Mouse (Mus musculus) MEL (cell line): Measurements from ENCODE around the gene Cmbl. TPM values are rescaled to one million over a fixed set of nuclear protein-coding genes. Genes with fewer than 3 reads are reported as not detected.

ENCODE experiments used
- DNase-seq: peaks from one replicate; pipeline ENCODE4 v3.0.0; 2011; ENCODE audit warnings: low read depth, low spot score
- H3K27ac ChIP-seq: 2 replicates; pipeline ENCODE4 v1.5.1; 2012; ENCODE audit warnings: low read depth, mild to moderate bottlenecking, control low read depth, low read length, moderate library complexity; ENCODE audit not compliant: control insufficient read depth
- H3K27me3 ChIP-seq, 2 experiments: fragments of 150-350 bp in 1 of 2; sonication (generic) in 1 of 2; 2 replicates each; pipeline ENCODE4 v1.6.1; 2012; ENCODE audit warnings: low read length in 2 of 2, mild to moderate bottlenecking in 2 of 2, improper control_type of control experiment in 1 of 2, moderate library complexity in 1 of 2; ENCODE audit not compliant: insufficient read depth in 2 of 2, control insufficient read depth in 1 of 2
- H3K36me3 ChIP-seq, 2 experiments: 2 replicates each; pipeline ENCODE4 v1.6.1; 2012 to 2014; ENCODE audit warnings: low read length in 2 of 2, improper control_type of control experiment in 1 of 2, inconsistent platforms in 1 of 2, mild to moderate bottlenecking in 1 of 2; ENCODE audit not compliant: insufficient read depth in 2 of 2, control insufficient read depth in 1 of 2
- H3K4me1 ChIP-seq, 2 experiments: fragments of 150-350 bp in 1 of 2; sonication (generic) in 1 of 2; 2 replicates each; pipeline ENCODE4 v1.6.1; 2012; ENCODE audit warnings: low read length in 2 of 2, improper control_type of control experiment in 1 of 2, mild to moderate bottlenecking in 1 of 2; ENCODE audit not compliant: insufficient read depth in 2 of 2, control insufficient read depth in 1 of 2
- H3K4me3 ChIP-seq, 2 experiments: fragments of 150-350 bp in 1 of 2; sonication (generic) in 1 of 2; 2 replicates each; pipeline ENCODE4 v1.5.1; 2012; ENCODE audit warnings: low read depth in 2 of 2, low read length in 2 of 2, mild to moderate bottlenecking in 2 of 2, moderate library complexity in 2 of 2, control low read depth in 1 of 2, improper control_type of control experiment in 1 of 2; ENCODE audit not compliant: control insufficient read depth in 1 of 2, insufficient read depth in 1 of 2
- H3K79me2 ChIP-seq: 2 replicates; pipeline ENCODE4 v1.6.1; 2012; ENCODE audit warnings: mild to moderate bottlenecking, low read length, moderate library complexity; ENCODE audit not compliant: control insufficient read depth, poor library complexity, insufficient read depth
- H3K9ac ChIP-seq: 2 replicates; pipeline ENCODE4 v1.6.1; 2012; ENCODE audit warnings: low read depth, mild to moderate bottlenecking, control low read depth, low read length, moderate library complexity; ENCODE audit not compliant: control insufficient read depth, poor library complexity, severe bottlenecking
- H3K9me3 ChIP-seq: fragments of 150-350 bp; sonication (generic); replicated peaks from 2 replicates; pipeline ENCODE4 v1.6.1; 2012; ENCODE audit warnings: mild to moderate bottlenecking, low read length, improper control_type of control experiment, moderate library complexity; ENCODE audit not compliant: insufficient read depth
- CTCF ChIP-seq, 3 experiments: IDR thresholded peaks in 2 of 3; conservative IDR thresholded peaks in 1 of 3; 2 replicates each; pipeline ENCODE4 v1.5.1; 2011 to 2012; ENCODE audit warnings: low read length in 3 of 3, low read depth in 2 of 3, mild to moderate bottlenecking in 2 of 3, improper control_type of control experiment in 1 of 3, inconsistent platforms in 1 of 3, mixed read lengths in 1 of 3, moderate library complexity in 1 of 3; ENCODE audit not compliant: control insufficient read depth in 1 of 3, insufficient read depth in 1 of 3, poor library complexity in 1 of 3, severe bottlenecking in 1 of 3
- E2F4 ChIP-seq: IDR thresholded peaks from 2 replicates; pipeline ENCODE4 v1.6.1; 2011; ENCODE audit warnings: low read depth, low read length, improper control_type of control experiment, borderline replicate concordance
- ETS1 ChIP-seq: IDR thresholded peaks from 2 replicates; pipeline ENCODE4 v1.6.1; 2012; ENCODE audit warnings: low read depth, mild to moderate bottlenecking, inconsistent platforms, low read length, improper control_type of control experiment, moderate library complexity
- GATA1 ChIP-seq: IDR thresholded peaks from 2 replicates; pipeline ENCODE4 v1.6.1; 2011; ENCODE audit warnings: low read depth, low read length, improper control_type of control experiment
- HCFC1 ChIP-seq: IDR thresholded peaks from 2 replicates; pipeline ENCODE4 v1.6.1; 2012; ENCODE audit warnings: low read depth, mild to moderate bottlenecking, inconsistent platforms, low read length, improper control_type of control experiment, moderate library complexity
- KAT2A ChIP-seq: conservative IDR thresholded peaks from 2 replicates; pipeline ENCODE4 v1.6.1; 2012; ENCODE audit warnings: low read depth, low read length, improper control_type of control experiment, inconsistent platforms
- MAFK ChIP-seq: IDR thresholded peaks from 2 replicates; pipeline ENCODE4 v1.6.1; 2011; ENCODE audit warnings: low read depth, mild to moderate bottlenecking, low read length, improper control_type of control experiment, borderline replicate concordance
- MAZ ChIP-seq: IDR thresholded peaks from 2 replicates; pipeline ENCODE4 v1.6.1; 2012; ENCODE audit warnings: low read depth, mild to moderate bottlenecking, inconsistent platforms, low read length, improper control_type of control experiment
- MYB ChIP-seq: IDR thresholded peaks from 2 replicates; pipeline ENCODE4 v1.6.1; 2011; ENCODE audit warnings: mild to moderate bottlenecking, low read depth, low read length, improper control_type of control experiment
- POLR2AphosphoS5 ChIP-seq: IDR thresholded peaks from 2 replicates; pipeline ENCODE4 v1.6.1; 2012; ENCODE audit warnings: low read depth, borderline replicate concordance, mild to moderate bottlenecking, inconsistent platforms, low read length, moderate library complexity, mixed read lengths
- RCOR1 ChIP-seq: IDR thresholded peaks from 2 replicates; pipeline ENCODE4 v1.6.1; 2012; ENCODE audit warnings: low read depth, mild to moderate bottlenecking, inconsistent platforms, low read length, improper control_type of control experiment
- SIN3A ChIP-seq: IDR thresholded peaks from 2 replicates; pipeline ENCODE4 v1.6.1; 2012; ENCODE audit warnings: low read length, improper control_type of control experiment, inconsistent platforms
- SMC3 ChIP-seq: IDR thresholded peaks from 2 replicates; pipeline ENCODE4 v1.6.1; 2011; ENCODE audit warnings: low read depth, low read length, improper control_type of control experiment
- UBTF ChIP-seq: IDR thresholded peaks from 2 replicates; pipeline ENCODE4 v1.6.1; 2012; ENCODE audit warnings: low read depth, mild to moderate bottlenecking, inconsistent platforms, low read length, improper control_type of control experiment, moderate library complexity, borderline replicate concordance; ENCODE audit not compliant: insufficient read depth
- USF2 ChIP-seq, 2 experiments: IDR thresholded peaks; 2 replicates each; pipeline ENCODE4 v1.6.1; 2011 to 2012; ENCODE audit warnings: improper control_type of control experiment in 2 of 2, low read length in 2 of 2, borderline replicate concordance in 1 of 2, inconsistent platforms in 1 of 2, low read depth in 1 of 2, mild to moderate bottlenecking in 1 of 2; ENCODE audit not compliant: insufficient read depth in 1 of 2
- ZMIZ1 ChIP-seq: IDR thresholded peaks from 2 replicates; pipeline ENCODE4 v1.6.1; 2012; ENCODE audit warnings: low read depth, mild to moderate bottlenecking, inconsistent platforms, low read length, improper control_type of control experiment, moderate library complexity
- polyA plus RNA-seq, 2 experiments: library from polyadenylated mRNA; stranded (reverse) in 1 of 2; unstranded in 1 of 2; fragments of >175 nt in 1 of 2; fragments of >200 nt in 1 of 2; gene quantifications; 2 replicates each; pipeline versions ENCODE4 v1.2.1 to v1.2.4; 2012; ENCODE audit warnings: low replicate concordance in 2 of 2, low read depth in 1 of 2; ENCODE audit not compliant: insufficient read length in 2 of 2, insufficient read depth in 1 of 2, missing spikeins in 1 of 2
- total RNA-seq: library from RNA; depleted of rRNA; stranded (reverse); fragments of 300-350 nt; gene quantifications from 2 replicates; pipeline ENCODE4 v1.2.3, GENCODE M21; 2012

Cmbl gene
- total and polyA plus RNA-seq, 3 experiments: 0.22 to 0.31 TPM; not detected in 1

DNA sequence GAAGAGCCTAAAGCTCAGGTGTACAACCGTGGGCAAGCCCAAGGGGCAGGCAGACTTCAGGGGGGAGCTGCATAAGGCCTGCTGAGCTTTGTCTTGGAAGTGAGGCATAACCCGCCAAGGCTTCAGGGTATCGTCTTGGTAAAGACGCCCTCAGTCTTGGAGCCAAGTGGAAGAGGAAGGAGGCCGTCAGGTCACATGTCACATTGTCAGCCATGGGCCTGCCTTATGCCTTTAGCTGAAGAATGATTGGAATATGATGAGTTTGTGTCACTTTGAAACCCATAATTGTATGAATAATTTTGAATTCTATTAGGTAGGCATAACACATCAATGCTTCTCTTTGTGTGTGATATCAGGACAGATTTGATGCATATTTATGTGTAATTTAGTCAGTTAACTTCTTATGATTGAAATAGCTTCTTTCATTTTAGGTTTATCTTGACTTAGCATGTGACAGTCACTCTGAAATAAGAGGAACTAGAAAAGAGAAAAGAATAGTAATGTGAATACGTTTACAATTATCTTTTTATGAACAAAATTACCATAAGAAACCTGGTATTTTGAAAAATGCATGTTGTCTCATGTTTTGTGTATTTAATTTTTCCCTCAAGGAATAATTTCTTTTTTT lies 48.8 kb downstream of the Cmbl start (continued):
- no peak for TF ChIP-seq KAT2A
- no peak for TF ChIP-seq UBTF
- TF ChIP-seq ETS1: no peak
- no peak for TF ChIP-seq POLR2AphosphoS5
- no peak for TF ChIP-seq MAZ
- no peak for TF ChIP-seq SMC3
- TF ChIP-seq MAFK: no peak
- TF ChIP-seq GATA1: peak; percentile 82
- TF ChIP-seq CTCF (IDR thresholded peaks at IDR 0.05 in 2 of 3, conservative IDR thresholded peaks at IDR 0.05 in 1 of 3; ENCODE audit: control insufficient read depth in 1 of 3, insufficient read depth in 1 of 3, low read depth in 2 of 3, low read length in 3 of 3, poor library complexity in 1 of 3, severe bottlenecking in 1 of 3): no peak
- no peak; the same call in 1 of the 2 replicates for TF ChIP-seq HCFC1
- no peak for TF ChIP-seq ZMIZ1

DNA sequence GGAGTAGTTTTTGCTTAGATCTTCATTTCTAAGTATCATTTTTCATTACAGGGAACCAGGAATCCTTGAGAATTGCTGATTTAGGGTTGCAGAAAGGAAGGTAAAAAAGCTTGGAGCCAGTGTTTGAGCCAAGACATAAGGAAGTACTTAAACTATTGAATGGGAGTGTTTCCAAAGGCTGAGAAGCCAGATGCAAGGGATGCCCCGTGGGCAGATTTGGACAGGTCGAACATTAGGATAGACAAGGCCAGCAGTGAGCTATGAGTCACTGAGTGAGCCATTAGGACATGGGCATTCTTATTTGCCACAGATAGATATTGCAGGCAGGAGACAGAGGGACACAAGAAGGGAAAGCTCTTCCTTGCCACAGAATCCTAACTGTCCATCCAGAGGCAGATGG lies 49.5 kb downstream of the Cmbl start:
- TF ChIP-seq MYB (no peak), E2F4 (no peak), GATA1 (no peak), MAZ (no peak), SIN3A (no peak), RCOR1 (no peak), USF2 (IDR thresholded peaks at IDR 0.05; ENCODE audit: borderline replicate concordance in 1 of 2, insufficient read depth in 1 of 2, low read depth in 1 of 2, low read length in 2 of 2) (no peak)
- peaks cover 1 to 15% of the 10 kb centered on the region in 2 experiments; a peak in 3 of 4 replicates for H3K36me3 ChIP-seq

DNA sequence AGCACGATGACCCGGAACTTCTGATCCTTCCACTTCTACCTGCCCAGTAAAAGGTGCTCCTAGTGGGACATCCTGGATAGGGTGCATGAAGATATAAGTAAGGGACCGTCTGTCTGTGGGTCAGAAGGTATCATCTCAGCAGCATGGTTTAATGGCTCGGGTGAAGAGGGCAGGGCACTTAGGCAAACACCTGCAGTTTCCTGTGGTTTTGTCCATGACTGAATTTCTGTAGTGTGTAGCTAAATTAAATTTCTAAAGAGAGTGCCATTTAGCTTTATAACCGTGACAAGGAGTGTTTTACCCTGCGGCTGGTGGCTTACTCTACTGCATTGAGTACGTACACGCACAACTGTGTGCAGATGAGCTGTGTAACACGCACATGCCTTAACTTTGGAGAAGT lies 52.1 kb downstream of the Cmbl start:
- H3K4me3 ChIP-seq: no peak overlapping the region
- no peaks in the 10 kb centered on the region for H3K9me3 ChIP-seq
- peaks cover 1 to 15% of the 10 kb centered on the region in 2 experiments; a peak in 2 of 4 replicates for H3K36me3 ChIP-seq
- DNase-seq: no peak
- no peak overlapping the region for H3K9ac ChIP-seq
- peaks cover 12 to 21% of the 10 kb centered on the region in 2 experiments for H3K4me1 ChIP-seq
- no peaks in the 10 kb centered on the region for H3K79me2 ChIP-seq
- H3K27me3 ChIP-seq: no peaks in the 10 kb centered on the region
- no peak overlapping the region for H3K27ac ChIP-seq
- TF ChIP-seq HCFC1: no peak
- TF ChIP-seq MYB: no peak

More for the DNA sequence above, 49.5 kb downstream of the Cmbl start:
- H3K27ac ChIP-seq: peak overlapping the region; percentile 42
- H3K9me3 ChIP-seq: no peaks in the 10 kb centered on the region
- H3K9ac ChIP-seq: no peak overlapping the region
- no peaks in the 10 kb centered on the region for H3K27me3 ChIP-seq
- DNase-seq: no peak
- no peaks in the 10 kb centered on the region for H3K79me2 ChIP-seq
- peak overlapping the region in 1 of 2 experiments; percentile 38; a peak in 1 of 4 replicates for H3K4me3 ChIP-seq
- peaks cover 12 to 21% of the 10 kb centered on the region in 2 experiments for H3K4me1 ChIP-seq
